Mouse (Mus musculus): ENCODE data around the gene Herc3. TPM values are rescaled to one million over a fixed set of nuclear protein-coding genes. Genes with fewer than 3 reads are reported as not detected.
"Not testable (repeated sequence)": the region's sequence is repeated elsewhere in the genome, so short reads cannot be mapped to it uniquely, and the experiment has no call there.

Herc3 gene
- polyA plus RNA-seq, 1 experiment from 2014 or later, result 2.9 TPM

DNA sequence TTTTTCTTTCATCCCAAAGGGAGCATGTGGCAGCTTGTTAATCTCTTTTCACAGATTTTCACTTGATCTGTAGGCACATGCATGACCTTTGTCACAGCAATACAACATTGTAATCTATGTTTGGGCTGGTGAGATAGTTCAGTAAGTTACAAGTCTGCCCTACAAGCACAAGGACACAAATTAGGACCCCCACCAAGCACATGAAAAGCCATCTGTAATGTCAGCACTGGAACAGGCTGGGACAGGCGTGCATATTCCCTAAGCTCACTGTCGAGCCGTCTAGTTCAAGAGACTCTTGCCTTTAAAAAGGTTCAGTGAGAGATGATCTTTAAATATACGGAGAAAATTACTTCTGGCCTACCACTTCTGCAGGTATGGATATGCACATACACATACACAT lies 28.3 kb downstream of the Herc3 start:
- Histone ChIP-seq H3K27ac (replicated peaks) (no peak overlapping the region), H3K9ac (no peak overlapping the region), H3K4me1 (replicated peaks) (no peaks in the 10 kb centered on the region), H3K36me3 (replicated peaks) (no peaks in the 10 kb centered on the region), H3K4me2 (no peak overlapping the region), H3K4me3 (replicated peaks) (no peak overlapping the region), H3K9me3 (replicated peaks) (no peaks in the 10 kb centered on the region), H3K27me3 (no peaks in the 10 kb centered on the region)
- WGBS (ENCODE audit: insufficient replicate concordance), result 78% methylated on average over 4 of the region's 4 CpGs
- no peak for ATAC-seq (ENCODE audit: insufficient read depth)

DNA sequence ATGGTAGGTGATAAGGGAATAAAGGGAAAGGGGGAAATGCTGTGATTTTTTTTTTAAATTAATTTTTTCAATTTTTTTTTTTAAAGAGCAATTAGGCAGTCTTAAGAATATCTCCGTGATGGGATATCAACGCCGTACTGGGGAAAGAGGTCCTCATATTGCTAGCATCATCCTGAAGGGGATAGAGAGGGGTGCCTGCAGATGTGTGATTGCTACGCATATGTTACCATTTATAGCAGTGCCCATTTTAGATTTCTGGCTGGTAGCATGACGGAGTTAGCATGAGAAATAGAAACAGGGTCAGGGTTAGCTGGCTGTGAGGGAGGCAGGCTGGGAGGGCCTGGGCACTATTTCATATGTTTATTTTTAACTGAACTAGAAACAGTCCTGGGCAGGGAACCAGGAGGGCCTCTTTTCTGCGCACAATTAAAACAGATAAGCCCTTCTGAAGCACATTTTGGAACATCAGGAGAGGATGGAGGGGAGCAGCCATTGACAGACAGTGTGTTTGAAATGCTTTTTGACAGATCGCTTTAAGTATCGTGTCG lies 31.3 kb downstream of the Herc3 start:
- no peak for ATAC-seq (ENCODE audit: insufficient read depth)
- H3K27ac ChIP-seq (replicated peaks), result no peak overlapping the region

DNA sequence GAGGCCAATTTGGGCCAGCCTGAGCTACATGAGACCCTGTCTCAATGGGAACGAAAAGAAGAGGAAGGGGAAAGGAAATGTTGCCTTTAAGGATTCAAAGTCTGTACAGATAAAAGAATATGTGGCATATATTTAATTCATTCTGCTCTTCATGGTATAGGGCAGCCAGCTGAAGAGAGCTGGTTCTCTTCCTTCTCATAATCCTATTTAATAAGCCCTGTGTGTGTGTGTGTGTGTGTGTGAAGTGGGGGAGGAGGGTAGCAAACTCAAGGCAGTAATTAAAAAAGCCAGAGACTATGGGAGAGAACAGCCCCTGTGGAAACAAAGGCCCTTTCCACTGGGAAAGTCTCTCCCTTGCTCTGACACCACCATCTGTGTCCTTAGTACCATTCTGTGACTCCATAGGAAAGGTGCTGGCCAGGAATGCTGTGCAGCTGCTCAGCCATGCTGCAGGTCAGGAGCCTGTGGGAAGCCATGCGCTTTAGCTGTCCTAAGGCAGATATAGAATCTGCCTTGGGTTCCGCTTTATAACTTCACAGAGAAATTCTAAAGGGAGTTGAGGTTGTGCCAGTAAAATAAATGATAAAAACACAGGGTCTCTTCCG lies 32.5 kb downstream of the Herc3 start:
- ATAC-seq (ENCODE audit: insufficient read depth), result no peak
- no peak overlapping the region for H3K9ac ChIP-seq
- H3K4me2 ChIP-seq, result no peak overlapping the region
- WGBS (ENCODE audit: insufficient replicate concordance), result 68% methylated on average over 4 of the region's 4 CpGs
- H3K9me3 ChIP-seq (replicated peaks), result no peaks in the 10 kb centered on the region
- no peaks in the 10 kb centered on the region for H3K27me3 ChIP-seq
- H3K27ac ChIP-seq (replicated peaks), result no peak overlapping the region
- H3K36me3 ChIP-seq (replicated peaks), result no peaks in the 10 kb centered on the region
- H3K4me3 ChIP-seq (replicated peaks), result no peak overlapping the region
- H3K4me1 ChIP-seq (replicated peaks), result no peaks in the 10 kb centered on the region

More for the DNA sequence above, 31.3 kb downstream of the Herc3 start:
- H3K4me2 ChIP-seq, result no peak overlapping the region
- H3K27me3 ChIP-seq, result no peaks in the 10 kb centered on the region
- H3K9me3 ChIP-seq (replicated peaks), result no peaks in the 10 kb centered on the region
- WGBS (ENCODE audit: insufficient replicate concordance), result 77% methylated on average over 9 of the region's 9 CpGs
- no peaks in the 10 kb centered on the region for H3K36me3 ChIP-seq (replicated peaks)
- H3K9ac ChIP-seq, result no peak overlapping the region
- H3K4me3 ChIP-seq (replicated peaks), result no peak overlapping the region
- H3K4me1 ChIP-seq (replicated peaks), result no peaks in the 10 kb centered on the region

DNA sequence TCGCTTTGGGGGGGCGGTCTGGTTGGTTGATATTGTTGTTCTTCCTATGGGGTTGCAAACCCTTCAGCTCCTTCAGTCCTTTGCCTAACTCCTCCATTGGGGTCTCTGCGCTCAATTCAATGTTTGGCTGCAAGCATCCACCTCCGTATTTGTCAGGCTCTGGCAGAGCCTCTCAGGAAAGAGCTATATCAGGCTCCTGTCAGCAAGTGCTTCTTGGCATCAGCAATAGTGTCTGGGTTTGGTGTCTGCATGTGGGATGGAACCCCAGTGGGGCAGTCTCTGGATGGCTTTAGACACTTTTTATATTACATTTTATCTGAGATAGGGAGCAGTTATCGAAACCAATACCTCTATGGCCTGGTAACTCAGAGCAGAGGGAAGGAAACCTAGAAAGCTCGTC lies 36.6 kb downstream of the Herc3 start:
- not testable (repeated sequence) for H3K4me1 ChIP-seq (replicated peaks); H3K4me2 ChIP-seq
- 78% methylated on average over 6 of the region's 6 CpGs for WGBS (ENCODE audit: insufficient replicate concordance)

DNA sequence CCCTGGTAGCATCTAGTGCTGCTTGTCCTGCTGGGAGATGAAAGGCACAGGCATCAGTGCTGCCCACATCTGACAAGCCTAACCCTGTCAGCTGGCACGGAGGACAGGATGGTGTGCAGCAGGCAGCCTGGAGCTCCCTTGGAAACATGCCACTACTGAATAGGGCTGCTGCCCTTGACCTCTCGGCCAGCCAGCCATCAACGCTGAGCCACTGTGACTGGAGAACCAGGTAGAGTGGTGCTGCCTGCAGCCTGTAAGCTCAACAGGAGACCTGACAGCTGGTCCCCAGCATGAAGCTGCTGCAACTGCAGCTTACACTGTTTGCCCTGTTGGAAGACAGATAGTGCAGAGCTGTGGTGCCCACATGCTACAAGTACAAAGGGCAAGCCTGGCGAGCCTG lies 48.3 kb downstream of the Herc3 start:
- H3K4me2 ChIP-seq, result no peak overlapping the region
- 58% methylated on average over 4 of the region's 4 CpGs for WGBS (ENCODE audit: insufficient replicate concordance)
- H3K27me3 ChIP-seq, result no peaks in the 10 kb centered on the region
- H3K27ac ChIP-seq (replicated peaks), result no peak overlapping the region
- ATAC-seq (ENCODE audit: insufficient read depth), result no peak
- no peak overlapping the region for H3K9ac ChIP-seq
- H3K9me3 ChIP-seq (replicated peaks), result no peaks in the 10 kb centered on the region
- H3K4me3 ChIP-seq (replicated peaks), result no peak overlapping the region
- no peaks in the 10 kb centered on the region for H3K36me3 ChIP-seq (replicated peaks)
- H3K4me1 ChIP-seq (replicated peaks), result no peaks in the 10 kb centered on the region

More for the DNA sequence above, 36.6 kb downstream of the Herc3 start:
- H3K27me3 ChIP-seq; H3K9me3 ChIP-seq (replicated peaks); H3K9ac ChIP-seq; ATAC-seq (ENCODE audit: insufficient read depth); H3K36me3 ChIP-seq (replicated peaks); H3K27ac ChIP-seq (replicated peaks); H3K4me3 ChIP-seq (replicated peaks): not testable (repeated sequence)

DNA sequence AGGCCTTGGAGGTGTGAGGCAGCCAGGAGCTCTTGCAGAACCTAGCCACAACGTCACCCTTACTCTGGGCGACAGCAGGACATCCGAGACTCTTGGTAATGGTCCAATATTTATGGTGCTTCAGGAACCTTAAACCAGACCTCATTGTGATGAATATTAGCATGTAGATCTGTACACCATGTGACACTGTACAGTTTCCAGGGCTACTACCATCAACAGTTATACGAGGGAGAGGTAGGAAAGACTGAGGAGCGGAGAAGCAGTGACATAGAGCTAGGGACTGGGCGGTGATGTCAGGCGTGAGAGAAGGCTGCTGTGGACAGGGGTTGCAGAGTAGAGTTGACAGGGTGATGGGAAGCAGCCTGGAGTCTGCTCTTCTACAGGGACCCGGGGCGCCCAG lies 48.7 kb downstream of the Herc3 start:
- no peaks in the 10 kb centered on the region for H3K9me3 ChIP-seq (replicated peaks)
- 76% methylated on average over 9 of the region's 9 CpGs for WGBS (ENCODE audit: insufficient replicate concordance)
- no peaks in the 10 kb centered on the region for H3K4me1 ChIP-seq (replicated peaks)
- no peak for ATAC-seq (ENCODE audit: insufficient read depth)
- H3K4me2 ChIP-seq, result no peak overlapping the region
- H3K36me3 ChIP-seq (replicated peaks), result no peaks in the 10 kb centered on the region
- H3K9ac ChIP-seq, result no peak overlapping the region
- H3K27ac ChIP-seq (replicated peaks), result no peak overlapping the region
- no peaks in the 10 kb centered on the region for H3K27me3 ChIP-seq
- H3K4me3 ChIP-seq (replicated peaks), result no peak overlapping the region

DNA sequence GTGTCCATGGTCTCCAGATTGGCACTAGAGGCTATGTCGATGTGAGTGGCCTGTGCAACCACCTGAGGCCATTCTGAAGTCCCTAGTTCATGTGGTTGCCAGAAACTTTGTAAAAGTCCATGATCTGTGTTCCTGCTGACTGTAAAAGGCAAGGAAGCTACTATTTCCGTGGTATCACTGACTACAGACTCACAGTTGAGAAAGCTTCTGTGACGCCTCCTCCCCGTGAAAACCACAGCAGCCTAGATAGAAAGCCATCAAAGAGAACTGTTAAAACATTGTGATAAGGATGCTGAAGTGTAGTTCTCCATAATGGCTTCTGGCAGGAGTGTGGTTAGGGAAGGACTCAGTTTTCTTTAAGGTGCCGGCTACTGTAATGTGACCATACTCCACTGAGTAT lies 49.6 kb downstream of the Herc3 start:
- no peaks in the 10 kb centered on the region for H3K4me1 ChIP-seq (replicated peaks)
- H3K9me3 ChIP-seq (replicated peaks), result no peaks in the 10 kb centered on the region
- H3K9ac ChIP-seq, result no peak overlapping the region
- H3K4me3 ChIP-seq (replicated peaks), result no peak overlapping the region
- H3K36me3 ChIP-seq (replicated peaks), result no peaks in the 10 kb centered on the region
- H3K4me2 ChIP-seq, result no peak overlapping the region
- no peaks in the 10 kb centered on the region for H3K27me3 ChIP-seq
- H3K27ac ChIP-seq (replicated peaks), result no peak overlapping the region
- 35% methylated on average over 5 of the region's 5 CpGs for WGBS (ENCODE audit: insufficient replicate concordance)
- ATAC-seq (ENCODE audit: insufficient read depth), result no peak

DNA sequence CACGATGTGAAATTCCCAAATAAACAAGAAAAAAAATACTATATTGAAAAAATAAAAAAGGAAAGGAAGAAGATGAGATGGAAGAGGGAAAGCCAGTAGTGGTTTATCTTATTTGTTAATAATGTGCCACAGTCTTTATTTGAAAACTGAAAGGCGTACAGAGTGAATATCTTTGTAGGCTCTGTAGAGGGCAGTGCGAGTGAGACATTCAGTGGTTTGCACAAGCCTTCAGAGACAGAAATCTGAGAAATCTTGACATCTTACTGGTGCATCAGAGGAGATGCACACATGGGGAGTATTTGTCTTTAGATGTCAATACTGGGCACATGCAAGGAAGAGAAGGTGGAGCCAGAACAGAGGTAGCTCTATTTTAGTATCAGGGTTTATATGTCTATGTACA lies 50.1 kb downstream of the Herc3 start:
- Histone ChIP-seq H3K9ac (no peak overlapping the region), H3K27ac (replicated peaks) (no peak overlapping the region), H3K4me2 (no peak overlapping the region), H3K4me1 (replicated peaks) (no peaks in the 10 kb centered on the region), H3K27me3 (no peaks in the 10 kb centered on the region), H3K4me3 (replicated peaks) (no peak overlapping the region), H3K36me3 (replicated peaks) (no peaks in the 10 kb centered on the region), H3K9me3 (replicated peaks) (no peaks in the 10 kb centered on the region)
- ATAC-seq (ENCODE audit: insufficient read depth), result no peak
- 66% methylated on average over 3 of the region's 3 CpGs for WGBS (ENCODE audit: insufficient replicate concordance)

DNA sequence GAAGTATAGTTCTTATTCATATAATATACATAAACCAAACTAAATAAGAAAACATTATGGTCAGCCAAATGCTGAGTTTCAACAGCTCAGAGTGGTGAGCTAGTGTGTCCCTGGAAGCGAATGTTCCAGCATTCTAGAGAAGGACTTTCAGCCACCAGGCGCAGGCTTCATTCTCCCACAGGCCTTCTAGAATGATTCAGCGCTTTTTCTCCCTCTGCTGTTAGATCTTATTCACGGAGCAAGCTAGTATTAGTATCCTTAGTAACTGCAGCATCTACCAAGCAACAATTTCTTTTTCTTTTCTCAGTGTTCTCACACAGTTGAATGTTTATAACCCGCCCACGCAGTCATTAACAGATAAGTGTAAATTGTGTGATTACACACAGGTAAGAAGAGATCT lies 51.0 kb downstream of the Herc3 start:
- H3K4me2 ChIP-seq, result no peak overlapping the region
- H3K9me3 ChIP-seq (replicated peaks), result no peaks in the 10 kb centered on the region
- H3K4me3 ChIP-seq (replicated peaks), result no peak overlapping the region
- no peaks in the 10 kb centered on the region for H3K27me3 ChIP-seq
- no peaks in the 10 kb centered on the region for H3K4me1 ChIP-seq (replicated peaks)
- no peak overlapping the region for H3K9ac ChIP-seq
- no peak overlapping the region for H3K27ac ChIP-seq (replicated peaks)
- H3K36me3 ChIP-seq (replicated peaks), result no peaks in the 10 kb centered on the region; the same call in 1 of the 2 replicates
- ATAC-seq (ENCODE audit: insufficient read depth), result no peak
- 41% methylated on average over 6 of the region's 6 CpGs for whole genome bisulfite sequencing (ENCODE audit: insufficient replicate concordance)

DNA sequence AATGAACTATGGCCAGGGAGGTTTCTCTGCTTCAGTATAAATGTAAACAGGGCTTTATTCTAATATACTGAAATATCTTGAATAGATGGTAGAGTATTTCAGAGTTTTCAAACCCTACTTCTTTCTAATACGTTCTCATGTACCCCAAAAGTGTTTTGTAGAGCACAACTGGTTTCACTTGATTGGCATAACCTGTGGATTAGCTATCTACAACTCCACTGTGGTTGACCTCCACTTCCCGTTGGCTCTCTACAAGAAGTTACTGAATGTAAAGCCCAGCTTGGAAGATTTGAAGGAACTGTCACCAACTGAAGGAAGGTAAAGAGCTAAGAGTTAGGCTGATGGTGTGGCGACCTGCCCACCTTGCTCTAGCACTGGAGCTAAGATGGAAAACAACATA lies 58.7 kb downstream of the Herc3 start:
- Histone ChIP-seq H3K4me2 (no peak overlapping the region), H3K27ac (replicated peaks) (no peak overlapping the region), H3K9ac (no peak overlapping the region), H3K9me3 (replicated peaks) (no peaks in the 10 kb centered on the region), H3K4me1 (replicated peaks) (no peaks in the 10 kb centered on the region), H3K4me3 (replicated peaks) (no peak overlapping the region), H3K36me3 (replicated peaks) (no peaks in the 10 kb centered on the region; the same call in 1 of the 2 replicates), H3K27me3 (no peaks in the 10 kb centered on the region)
- no peak for ATAC-seq (ENCODE audit: insufficient read depth)
- 27% methylated on average over 3 of the region's 3 CpGs for WGBS (ENCODE audit: insufficient replicate concordance)

DNA sequence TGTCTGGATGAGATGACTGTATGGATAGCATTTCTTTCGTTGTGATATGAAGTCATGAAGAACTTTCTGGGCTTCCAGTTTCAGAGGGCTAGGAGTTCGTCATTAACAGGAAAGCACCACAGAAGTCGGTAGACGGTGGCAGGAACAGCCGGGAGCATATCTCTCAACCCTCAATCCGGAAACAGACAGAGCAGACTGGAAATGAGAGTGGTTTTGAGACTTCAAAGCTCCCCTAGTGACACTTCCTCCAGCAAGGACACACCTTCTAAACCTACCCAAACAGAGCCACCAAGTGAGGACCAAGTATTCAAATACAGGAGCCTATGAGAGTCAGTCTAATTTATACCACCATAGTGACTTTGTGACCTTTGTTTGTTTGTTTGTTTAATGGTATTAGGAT lies 62.0 kb downstream of the Herc3 start:
- Histone ChIP-seq H3K27ac (replicated peaks) (no peak overlapping the region), H3K4me2 (no peak overlapping the region), H3K9me3 (replicated peaks) (no peaks in the 10 kb centered on the region), H3K4me1 (replicated peaks) (no peaks in the 10 kb centered on the region), H3K27me3 (no peaks in the 10 kb centered on the region), H3K4me3 (replicated peaks) (no peak overlapping the region), H3K36me3 (replicated peaks) (no peaks in the 10 kb centered on the region), H3K9ac (no peak overlapping the region)
- no peak for ATAC-seq (ENCODE audit: insufficient read depth)
- 35% methylated on average over 6 of the region's 6 CpGs for WGBS (ENCODE audit: insufficient replicate concordance)

DNA sequence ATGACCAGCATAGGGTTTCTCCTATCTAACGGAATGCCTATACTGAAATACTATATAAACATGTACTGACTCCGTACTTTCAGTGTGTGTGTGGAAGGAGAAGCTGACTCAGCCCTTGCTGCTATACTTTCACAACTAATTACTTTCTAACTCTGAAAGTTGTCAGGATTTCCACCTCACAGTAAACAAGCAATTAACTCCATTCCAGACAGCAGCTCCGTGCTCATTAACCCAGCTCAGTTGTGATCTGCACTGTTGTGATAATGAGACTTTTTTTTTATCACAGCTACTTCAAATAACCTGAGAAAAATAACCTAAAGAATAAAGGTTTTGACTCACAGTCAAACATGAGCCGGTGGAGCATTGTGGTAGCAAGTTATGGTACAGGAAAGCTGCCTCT lies 63.7 kb downstream of the Herc3 start:
- Histone ChIP-seq H3K4me1 (replicated peaks) (no peaks in the 10 kb centered on the region), H3K36me3 (replicated peaks) (no peaks in the 10 kb centered on the region), H3K4me2 (no peak overlapping the region), H3K9me3 (replicated peaks) (no peaks in the 10 kb centered on the region), H3K9ac (no peak overlapping the region), H3K4me3 (replicated peaks) (no peak overlapping the region), H3K27me3 (no peaks in the 10 kb centered on the region), H3K27ac (replicated peaks) (no peak overlapping the region)
- ATAC-seq (ENCODE audit: insufficient read depth), result no peak
- 67% methylated on average over 4 of the region's 4 CpGs for WGBS (ENCODE audit: insufficient replicate concordance)
